Comparison of ENCODE assay signal across 18 mouse cellular contexts in genomic region chr11:85891010-85891691, GRCm38 (mm10). TPM values are rescaled to one million over a fixed set of nuclear protein-coding genes. Genes with fewer than 3 reads are reported as not detected.
DNase-seq lines count a peak whose midpoint lies in the region; ATAC-seq and TF ChIP-seq lines count a peak whose summit lies in the region.
"Had no signal": no experiment of that assay in that cellular context is flagged by ENCODE, and none has a peak within 500 bp of the region (broad histone marks: within the 10 kb centered on the region; RNA-seq: fewer than 3 reads in every experiment).

No protein-coding gene starts in this region.

- no peak overlapping the region for H3K4me2 ChIP-seq in forebrain, embryonic 15.5 days (replicated peaks)
- H3K4me2 ChIP-seq in CH12.LX (ENCODE audit: insufficient read depth, low read depth, poor library complexity, severe bottlenecking), result peak overlapping the region; percentile 52
- H3K4me2 ChIP-seq: forebrain, embryonic 12.5 days had no signal

- peaks cover 56% of the 10 kb centered on the region for H3K4me1 ChIP-seq in forebrain, embryonic 10.5 days
- peaks cover 22% of the 10 kb centered on the region for H3K4me1 ChIP-seq in forebrain, embryonic 15.5 days
- H3K4me1 ChIP-seq in CH12.LX (ENCODE audit: control insufficient read depth in 1 of 2, insufficient read depth in 2 of 2), result peaks cover 20 to 37% of the 10 kb centered on the region in 2 experiments
- H3K4me1 ChIP-seq in limb, embryonic 10.5 days, result peaks cover 86% of the 10 kb centered on the region

- no peak for ATAC-seq in forebrain, embryonic 15.5 days (replicated peaks)
- no peak for ATAC-seq in erythroid progenitor cell, adult 5-6 weeks (replicated peaks; ENCODE audit: low FRiP score, poor library complexity, severe bottlenecking)
- ATAC-seq: inflammation-experienced regulatory T-cells, adult 6 months; liver, postnatal 0 days had no signal

- intact Hi-C loops in left cerebral cortex, postnatal 25 days (cut with DNase I), result loop anchor here (2.0 kb wide), 1 partner anchor 1372 kb away; no protein-coding TSS in a partner anchor

- TF ChIP-seq CTCF in CH12.LX (conservative IDR thresholded peaks at IDR 0.05 in 1 of 2, IDR thresholded peaks at IDR 0.05 in 1 of 2; ENCODE audit: low read depth in 2 of 2, low read length in 2 of 2), result no peak

- TF ChIP-seq RAD21 in CH12.LX (IDR thresholded peaks at IDR 0.05; ENCODE audit: low read depth, low read length), result no peak

- WGBS in forebrain, embryonic 10.5 days, result under 1% methylated on average over 13 of the region's 13 CpGs
- WGBS in forebrain, embryonic 15.5 days, result 2% methylated on average over 13 of the region's 13 CpGs
- WGBS in limb, embryonic 10.5 days, result 2% methylated on average over 13 of the region's 13 CpGs

- peak; percentile 23; the same call in 1 of the 2 replicates for TF ChIP-seq EP300 in CH12.LX (IDR thresholded peaks at IDR 0.05; ENCODE audit: low read length)

- in situ Hi-C loops in CH12.LX (cut with MboI; ENCODE audit: low pct_ligation_motif_present, low pct_unique_long_range_greater_than_20kb, low sequenced_read_pairs), result no loop called here

- H3K9me3 ChIP-seq in forebrain, embryonic 10.5 days, result no peaks in the 10 kb centered on the region
- H3K9me3 ChIP-seq in forebrain, embryonic 15.5 days, result no peaks in the 10 kb centered on the region
- no peaks in the 10 kb centered on the region for H3K9me3 ChIP-seq in CH12.LX (replicated peaks; ENCODE audit: low read length)
- H3K9me3 ChIP-seq in limb, embryonic 10.5 days (replicated peaks), result no peaks in the 10 kb centered on the region
- H3K9me3 ChIP-seq: forebrain, embryonic 12.5 days had no signal

- no peak for TF ChIP-seq POLR2A in CH12.LX (IDR thresholded peaks at IDR 0.05; ENCODE audit: low read depth, low read length)

- H3K36me3 ChIP-seq in forebrain, embryonic 10.5 days (replicated peaks), result no peaks in the 10 kb centered on the region
- H3K36me3 ChIP-seq in forebrain, embryonic 15.5 days, result no peaks in the 10 kb centered on the region
- no peaks in the 10 kb centered on the region for H3K36me3 ChIP-seq in CH12.LX (replicated peaks in 1 of 2; ENCODE audit: control insufficient read depth in 1 of 2, insufficient read depth in 1 of 2, low read length in 1 of 2)
- H3K36me3 ChIP-seq in limb, embryonic 10.5 days, result peaks cover 24% of the 10 kb centered on the region; the same call in 1 of the 2 replicates
- H3K36me3 ChIP-seq: forebrain, embryonic 12.5 days had no signal

- dilution Hi-C loops in CH12.LX (cut with MboI; ENCODE audit: extremely low pct_ligation_motif_present, extremely low pct_unique_long_range_greater_than_20kb, low sequenced_read_pairs), result no loop called here

- no peaks in the 10 kb centered on the region for H3K79me2 ChIP-seq in CH12.LX (replicated peaks; ENCODE audit: control insufficient read depth, extremely low read depth, insufficient read depth, poor library complexity, severe bottlenecking)

- H3K9ac ChIP-seq in forebrain, embryonic 15.5 days (replicated peaks), result no peak overlapping the region
- no peak overlapping the region for H3K9ac ChIP-seq in CH12.LX (ENCODE audit: insufficient read depth, low read depth)
- H3K9ac ChIP-seq: forebrain, embryonic 12.5 days; liver, postnatal 0 days had no signal

- H3K4me3 ChIP-seq in forebrain, embryonic 10.5 days, result peak overlapping the region; percentile 8; the same call in 1 of the 2 replicates
- no peak overlapping the region for H3K4me3 ChIP-seq in forebrain, embryonic 15.5 days
- H3K4me3 ChIP-seq in CH12.LX (replicated peaks in 1 of 3; ENCODE audit: low read depth in 2 of 3, low read length in 2 of 3, poor library complexity in 1 of 3), result peak overlapping the region in 1 of 3 experiments; percentile 8
- H3K4me3 ChIP-seq in limb, embryonic 10.5 days, result peak overlapping the region; percentile 63
- H3K4me3 ChIP-seq: forebrain, embryonic 12.5 days; left cerebral cortex, adult 2 months had no signal

- DNase-seq in forebrain, embryonic 10.5 days (ENCODE audit: extremely low spot score, low spot score), result no peak
- DNase-seq in CH12.LX (ENCODE audit: extremely low read depth), result peak; percentile 32
- no peak for DNase-seq in limb, embryonic 10.5 days (ENCODE audit: low spot score)
- peak; percentile 67 for DNase-seq in lung, postnatal 10 days
- no peak for DNase-seq in left cerebral cortex, postnatal 25 days (ENCODE audit: low spot score in 2 of 2)
- no peak for DNase-seq in right cerebral cortex, postnatal 4 days
- DNase-seq: adrenal gland, postnatal 10 days; kidney, postnatal 14 days; liver, postnatal 0 days; spleen, adult 18-20 months had no signal

- H3K27ac ChIP-seq in forebrain, embryonic 10.5 days, result no peak overlapping the region
- no peak overlapping the region for H3K27ac ChIP-seq in forebrain, embryonic 15.5 days (replicated peaks)
- no peak overlapping the region for H3K27ac ChIP-seq in CH12.LX (ENCODE audit: insufficient read depth, low read depth)
- peak overlapping the region; percentile 97 for H3K27ac ChIP-seq in limb, embryonic 10.5 days
- H3K27ac ChIP-seq: forebrain, embryonic 12.5 days; left cerebral cortex, adult 2 months had no signal

- H3K27me3 ChIP-seq in forebrain, embryonic 10.5 days (ENCODE audit: poor library complexity, severe bottlenecking), result peaks cover 100% of the 10 kb centered on the region
- H3K27me3 ChIP-seq in forebrain, embryonic 15.5 days, result peaks cover 88% of the 10 kb centered on the region
- H3K27me3 ChIP-seq in CH12.LX (replicated peaks), result peaks cover 2% of the 10 kb centered on the region
- peaks cover 98% of the 10 kb centered on the region for H3K27me3 ChIP-seq in limb, embryonic 10.5 days (ENCODE audit: low read depth, poor library complexity, severe bottlenecking)

TF ChIP-seq in CH12.LX, 34 proteins besides CTCF, POLR2A, EP300 and RAD21:
- peak; percentile 45 for TF ChIP-seq BHLHE40 (IDR thresholded peaks at IDR 0.05; ENCODE audit: low read depth, low read length)
- 0 out of 2 replicates have a peak, but pooled peaks have one; percentile 7 for TF ChIP-seq IRF4 (IDR thresholded peaks at IDR 0.05; ENCODE audit: low read depth, low read length)
- TF ChIP-seq ZC3H11A (IDR thresholded peaks at IDR 0.05; ENCODE audit: low read depth, low read length), result no peak

RNA-seq across cellular contexts. Expression of gene Tbx4, which starts 4.9 kb away (rescaled TPM):
- 0.25 and 0.30 TPM in 2 replicates for polyA plus RNA-seq in forebrain, embryonic 10.5 days (2016; fragmentation: Nextera tagmentation; extraction: Ambion mirVana)
- 0.11 and 0.25 TPM in 2 replicates for polyA plus RNA-seq in forebrain, embryonic 15.5 days (2015; fragmentation: Nextera tagmentation; extraction: Ambion mirVana)
- total RNA-seq in CH12.LX (2012; rRNA removed) (not detected in 2 replicates), CH12.LX (2014; rRNA removed) (not detected in 2 replicates)
- polyA plus RNA-seq in CH12.LX (2012; ENCODE audit: insufficient read length, low read depth), result not detected in 2 replicates
- 23.5 and 49.0 TPM in 2 replicates for polyA plus RNA-seq in limb, embryonic 10.5 days (2016; fragmentation: Nextera tagmentation; extraction: Ambion mirVana)
- under 1 TPM; 0.23 to 0.32 TPM for total RNA-seq in left cerebral cortex, postnatal 25 days (2021)
- not detected in 2 replicates for total RNA-seq in erythroid progenitor cell, adult 5-6 weeks (2015; ENCODE audit: low replicate concordance)
- not detected in 2 replicates for total RNA-seq in erythroid progenitor cell, adult 5-6 weeks (2017; ENCODE audit: low replicate concordance)
- polyA plus RNA-seq: inflammation-experienced regulatory T-cells, adult 6 months; liver, postnatal 0 days had no signal

RNA-seq across cellular contexts. Expression of gene Gm11444, which starts 41.0 kb away (rescaled TPM):
- not detected in 2 replicates for polyA plus RNA-seq in forebrain, embryonic 10.5 days (2016; fragmentation: Nextera tagmentation; extraction: Ambion mirVana)
- polyA plus RNA-seq in forebrain, embryonic 15.5 days (2015; fragmentation: Nextera tagmentation; extraction: Ambion mirVana), result not detected in 2 replicates
- total RNA-seq in CH12.LX (2012; rRNA removed) (not detected in 2 replicates), CH12.LX (2014; rRNA removed) (not detected in 2 replicates)
- polyA plus RNA-seq in CH12.LX (2012; ENCODE audit: insufficient read length, low read depth), result not detected in 2 replicates
- polyA plus RNA-seq in limb, embryonic 10.5 days (2016; fragmentation: Nextera tagmentation; extraction: Ambion mirVana), result not detected in 2 replicates
- total RNA-seq in left cerebral cortex, postnatal 25 days (2021), result not detected
- total RNA-seq in erythroid progenitor cell, adult 5-6 weeks (2015; ENCODE audit: low replicate concordance), result not detected in 2 replicates
- not detected in 2 replicates for total RNA-seq in erythroid progenitor cell, adult 5-6 weeks (2017; ENCODE audit: low replicate concordance)
- total RNA-seq: adrenal gland, postnatal 10 days; gastrocnemius, adult 18-20 months; left cerebral cortex, adult 2 months had no signal
- polyA plus RNA-seq: cortical plate, adult 2 months; forebrain, embryonic 12.5 days; heart, embryonic 14.5 days; inflammation-experienced regulatory T-cells, adult 6 months; liver, postnatal 0 days had no signal

RNA-seq across cellular contexts. Expression of gene Tbx2, which starts 58.8 kb away (rescaled TPM):
- 2.5 and 3.2 TPM in 2 replicates for polyA plus RNA-seq in forebrain, embryonic 10.5 days (2016; fragmentation: Nextera tagmentation; extraction: Ambion mirVana)
- polyA plus RNA-seq in forebrain, embryonic 15.5 days (2015; fragmentation: Nextera tagmentation; extraction: Ambion mirVana), result 0.76 and 0.86 TPM in 2 replicates
- total RNA-seq in CH12.LX (2012; rRNA removed), result 0.04 TPM in 1 of 2 replicates, not detected in the other
- not detected in 2 replicates for total RNA-seq in CH12.LX (2014; rRNA removed)
- polyA plus RNA-seq in CH12.LX (2012; ENCODE audit: insufficient read length, low read depth), result 0.14 and 0.17 TPM in 2 replicates
- 4.0 and 5.3 TPM in 2 replicates for polyA plus RNA-seq in limb, embryonic 10.5 days (2016; fragmentation: Nextera tagmentation; extraction: Ambion mirVana)
- total RNA-seq in left cerebral cortex, postnatal 25 days (2021), result 1 to 10 TPM; 1.8 to 2.2 TPM
- 1.1 TPM in 1 of 2 replicates, not detected in the other for total RNA-seq in erythroid progenitor cell, adult 5-6 weeks (2015; ENCODE audit: low replicate concordance)
- 1.4 TPM in 1 of 2 replicates, not detected in the other for total RNA-seq in erythroid progenitor cell, adult 5-6 weeks (2017; ENCODE audit: low replicate concordance)
- polyA plus RNA-seq: inflammation-experienced regulatory T-cells, adult 6 months had no signal

Comparison
In these comparisons a context has a peak if more than half of its experiments do, and no peak if none do; other contexts are left out.
1. DNase-seq: peak in CH12.LX (single experiment) and lung, postnatal 10 days (single experiment); none in forebrain, embryonic 10.5 days (single experiment), limb, embryonic 10.5 days (single experiment), left cerebral cortex, postnatal 25 days (0 of 2) and right cerebral cortex, postnatal 4 days (single experiment).
2. RNA of gene Tbx4, which starts 4.9 kb away (polyA plus RNA-seq): 23.5 to 49.0 TPM in limb, embryonic 10.5 days; 0.25 to 0.30 TPM in forebrain, embryonic 10.5 days, 0.11 to 0.25 TPM in forebrain, embryonic 15.5 days and not detected in CH12.LX; every median in the first group is over 10 times any median in the second.